Mouse (Mus musculus) liver, embryonic 14.5 days (tissue): ENCODE data around the gene Smyd5. TPM values are rescaled to one million over a fixed set of nuclear protein-coding genes. Genes with fewer than 3 reads are reported as not detected.

Experiments used
- ATAC-seq: fragments of 200-750 bp; cut with Nextera tagmentation; 2 replicates; pipeline ENCODE4 v1.8.0; 2017; ENCODE audit warnings: moderate number of reproducible peaks, mild to moderate bottlenecking, moderate library complexity; ENCODE audit not compliant: insufficient read depth
- DNase-seq, 3 experiments: peaks; one replicate each; pipeline ENCODE4 v3.0.0-alpha.2; 2012 to 2013; ENCODE audit warnings: low read depth in 3 of 3, low spot score in 3 of 3
- H3K27ac ChIP-seq: fragments of 300-500 bp; sonication (generic); 2 replicates; pipeline ENCODE4 v1.5.1; 2014; ENCODE audit warnings: moderate library complexity, mild to moderate bottlenecking, control low read depth, inconsistent platforms
- H3K27me3 ChIP-seq: fragments of 300-500 bp; sonication (generic); 2 replicates; pipeline ENCODE4 v1.6.1; 2014; ENCODE audit warnings: mild to moderate bottlenecking, low read length, moderate library complexity; ENCODE audit not compliant: control insufficient read depth, insufficient read depth
- H3K36me3 ChIP-seq: fragments of 300-500 bp; sonication (generic); replicated peaks from 2 replicates; pipeline ENCODE4 v1.6.1; 2014; ENCODE audit warnings: low read depth; ENCODE audit not compliant: control insufficient read depth, insufficient read depth
- H3K4me1 ChIP-seq, 2 experiments: fragments of 200-500 bp in 1 of 2; fragments of 300-500 bp in 1 of 2; sonication (generic) in 1 of 2; replicated peaks; 2 replicates each; pipeline ENCODE4 v1.6.1; 2012 to 2014; ENCODE audit warnings: antibody characterized with exemption in 1 of 2, inconsistent platforms in 1 of 2, low read length in 1 of 2; ENCODE audit not compliant: control insufficient read depth in 2 of 2, insufficient read depth in 2 of 2
- H3K4me2 ChIP-seq: fragments of 300-500 bp; sonication (generic); 2 replicates; pipeline ENCODE4 v1.6.1; 2014; ENCODE audit warnings: low read depth, mild to moderate bottlenecking, control low read depth, moderate library complexity
- H3K4me3 ChIP-seq, 2 experiments: fragments of 200-500 bp in 1 of 2; fragments of 300-500 bp in 1 of 2; sonication (generic) in 1 of 2; 2 replicates each; pipeline ENCODE4 v1.5.1; 2012 to 2014; ENCODE audit warnings: low read depth in 2 of 2, low read length in 2 of 2, mild to moderate bottlenecking in 2 of 2, control low read depth in 1 of 2, inconsistent platforms in 1 of 2, moderate library complexity in 1 of 2; ENCODE audit not compliant: insufficient read depth in 1 of 2
- H3K9ac ChIP-seq: fragments of 300-500 bp; sonication (generic); replicated peaks from 2 replicates; pipeline ENCODE4 v1.6.1; 2014; ENCODE audit warnings: mild to moderate bottlenecking, control low read depth, moderate library complexity
- H3K9me3 ChIP-seq: fragments of 300-500 bp; sonication (generic); 2 replicates; pipeline ENCODE4 v1.6.1; 2016; ENCODE audit warnings: low read length, mixed read lengths; ENCODE audit not compliant: control insufficient read depth
- CTCF ChIP-seq: IDR thresholded peaks from 2 replicates; pipeline ENCODE4 v1.5.1; 2016; ENCODE audit warnings: antibody characterized with exemption, low read depth, control low read depth
- EP300 ChIP-seq: IDR thresholded peaks from 2 replicates; pipeline ENCODE4 v1.6.1; 2016; ENCODE audit warnings: antibody characterized with exemption, low read depth
- WGBS: fragments of 180-500 bp; shearing (Covaris S2); extraction: QIAGEN DNeasy Blood & Tissue Kit; methylation state at CpG from one replicate; pipeline ENCODE4 v1.1.7; 2014; ENCODE audit not compliant: insufficient replicate concordance; 5-methylcytosine and 5-hydroxymethylcytosine counted together
- polyA plus RNA-seq, 2 experiments: library from polyadenylated mRNA; depleted of rRNA in 1 of 2; stranded (reverse) in 1 of 2; unstranded in 1 of 2; fragments of >200 nt; fragmentation: Nextera tagmentation in 1 of 2; extraction: Ambion mirVana in 1 of 2; gene quantifications; 2 replicates each; pipeline versions ENCODE4 v1.2.1 to v1.2.3; 2012 to 2014

Gene Smyd5
- polyA plus RNA-seq, 2 experiments, result 16.9 TPM

- Histone ChIP-seq H3K27ac (no peak overlapping the region), H3K9me3 (no peaks in the 10 kb centered on the region), H3K4me1 (no peaks in the 10 kb centered on the region), H3K27me3 (no peaks in the 10 kb centered on the region; the same call in 1 of the 2 replicates), H3K9ac (no peak overlapping the region), H3K4me3 (no peak overlapping the region), H3K4me2 (no peak overlapping the region), H3K36me3 (no peaks in the 10 kb centered on the region)
- DNase-seq (no peak), ATAC-seq (no peak)
- 56% methylated on average over 3 of the region's 3 CpGs for WGBS
- TF ChIP-seq EP300 (no peak), CTCF (no peak)
Observed at GRCm38 (mm10) chr6:85475581-85475980, 43.8 kb downstream of the Smyd5 start.

DNA sequence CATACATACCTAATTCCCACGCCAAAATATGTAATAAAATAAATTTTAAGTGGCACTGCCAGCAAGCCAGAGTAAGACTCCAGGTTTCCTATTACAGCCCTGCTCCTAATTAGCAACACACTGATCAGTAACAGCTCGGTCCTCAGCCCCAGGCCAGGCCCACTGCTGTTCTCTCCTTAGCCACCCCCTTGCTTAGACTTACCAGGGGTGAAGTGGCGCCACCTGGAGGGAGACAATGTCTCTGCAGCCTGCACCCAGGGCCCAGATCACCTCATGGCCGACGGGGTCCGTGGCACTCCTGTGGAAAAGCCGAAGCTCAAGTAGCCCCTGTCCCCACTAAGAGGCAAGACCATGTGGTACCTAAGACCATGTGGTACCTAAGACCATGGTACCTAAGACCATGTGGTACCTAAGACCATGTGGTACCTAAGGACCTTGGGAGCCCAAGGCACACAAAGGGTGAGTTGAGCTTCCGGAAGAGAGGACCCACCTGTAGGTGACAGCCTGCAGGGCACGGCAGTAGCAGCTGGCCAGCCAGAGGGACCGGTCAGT lies 45.7 kb downstream of the Smyd5 start:
- no peak overlapping the region for H3K4me3 ChIP-seq
- H3K4me2 ChIP-seq, result no peak overlapping the region
- 26% methylated on average over 10 of the region's 10 CpGs for WGBS
- H3K4me1 ChIP-seq, result no peaks in the 10 kb centered on the region
- no peaks in the 10 kb centered on the region for H3K9me3 ChIP-seq
- TF ChIP-seq CTCF (peak; percentile 83), EP300 (no peak)
- DNase-seq (no peak), ATAC-seq (no peak)
- no peaks in the 10 kb centered on the region for H3K36me3 ChIP-seq
- no peak overlapping the region for H3K27ac ChIP-seq
- H3K9ac ChIP-seq, result no peak overlapping the region
- peaks cover 3% of the 10 kb centered on the region; the same call in 1 of the 2 replicates for H3K27me3 ChIP-seq

DNA sequence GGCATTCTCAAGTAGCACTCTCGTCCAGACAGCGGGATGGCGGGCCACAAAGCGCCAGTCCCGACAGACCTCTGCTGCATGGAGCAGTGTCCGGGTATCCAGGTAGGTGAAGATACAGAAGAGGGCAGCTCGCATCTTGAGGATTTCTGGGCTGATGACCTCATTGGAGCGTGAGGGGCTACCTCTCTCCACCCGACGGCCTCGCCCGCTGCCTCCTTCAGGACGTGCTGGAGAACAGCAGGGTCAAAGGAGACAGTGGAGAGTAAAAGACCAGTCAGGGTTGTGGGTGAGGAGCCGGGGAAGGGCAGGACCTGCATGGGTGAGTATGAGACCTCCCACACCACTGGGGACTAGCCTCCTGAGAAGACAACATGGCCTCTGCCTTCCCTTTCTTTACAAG lies 46.6 kb downstream of the Smyd5 start:
- peaks cover 3% of the 10 kb centered on the region; the same call in 1 of the 2 replicates for H3K27me3 ChIP-seq

DNA sequence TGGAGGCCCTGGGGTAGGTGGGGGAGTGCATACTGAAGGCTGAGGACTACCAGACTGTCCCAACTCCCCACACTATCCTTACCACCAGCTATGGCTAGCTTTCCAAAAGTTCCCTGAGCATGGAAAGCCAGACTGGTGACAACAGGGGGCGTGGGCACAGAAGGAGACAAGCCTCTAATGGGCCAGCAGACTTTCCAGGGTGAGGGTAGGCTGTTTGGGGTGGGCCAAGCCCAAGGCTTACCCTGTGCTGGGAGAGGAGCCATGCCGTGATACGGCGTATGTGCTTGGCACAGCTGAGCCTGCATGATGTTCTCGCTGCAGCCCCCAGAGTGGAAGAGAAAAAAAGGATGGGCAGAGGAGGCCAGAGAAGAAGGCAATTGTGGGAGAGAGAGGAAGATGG lies 48.2 kb downstream of the Smyd5 start:
- DNase-seq (no peak), ATAC-seq (no peak)
- Histone ChIP-seq H3K4me1 (no peaks in the 10 kb centered on the region), H3K9ac (no peak overlapping the region), H3K4me3 (no peak overlapping the region), H3K4me2 (no peak overlapping the region), H3K27ac (no peak overlapping the region), H3K27me3 (peaks cover 18% of the 10 kb centered on the region), H3K9me3 (no peaks in the 10 kb centered on the region), H3K36me3 (no peaks in the 10 kb centered on the region)
- 62% methylated on average over 5 of the region's 5 CpGs for WGBS
- no peak for TF ChIP-seq EP300
- TF ChIP-seq CTCF, result no peak

More for the DNA sequence above, 46.6 kb downstream of the Smyd5 start:
- H3K27ac ChIP-seq, result no peak overlapping the region
- H3K4me2 ChIP-seq, result no peak overlapping the region
- H3K9ac ChIP-seq, result no peak overlapping the region
- no peak overlapping the region for H3K4me3 ChIP-seq
- no peak for ATAC-seq
- no peaks in the 10 kb centered on the region for H3K9me3 ChIP-seq
- no peak for DNase-seq
- TF ChIP-seq CTCF, result no peak
- TF ChIP-seq EP300, result no peak
- H3K4me1 ChIP-seq, result no peaks in the 10 kb centered on the region
- WGBS, result 34% methylated on average over 14 of the region's 14 CpGs
- H3K36me3 ChIP-seq, result no peaks in the 10 kb centered on the region

GRCm38 (mm10) chr6:85480685-85481084 lies 48.9 kb downstream of the Smyd5 start:
- Histone ChIP-seq H3K4me3 (no peak overlapping the region), H3K9ac (no peak overlapping the region), H3K4me2 (no peak overlapping the region), H3K4me1 (no peaks in the 10 kb centered on the region), H3K27ac (no peak overlapping the region), H3K27me3 (peaks cover 21% of the 10 kb centered on the region), H3K36me3 (no peaks in the 10 kb centered on the region), H3K9me3 (no peaks in the 10 kb centered on the region)
- TF ChIP-seq CTCF, result no peak
- no peak for TF ChIP-seq EP300
- ATAC-seq, result no peak
- WGBS, result 60% methylated on average over 16 of the region's 16 CpGs
- DNase-seq, result no peak
